Mouse (Mus musculus): ENCODE measurements around the gene Sgsm2. TPM values are rescaled to one million over a fixed set of nuclear protein-coding genes. Genes with fewer than 3 reads are reported as not detected.

The Sgsm2 gene
- polyA plus RNA-seq, 1 experiment, result 0.18 TPM

DNA sequence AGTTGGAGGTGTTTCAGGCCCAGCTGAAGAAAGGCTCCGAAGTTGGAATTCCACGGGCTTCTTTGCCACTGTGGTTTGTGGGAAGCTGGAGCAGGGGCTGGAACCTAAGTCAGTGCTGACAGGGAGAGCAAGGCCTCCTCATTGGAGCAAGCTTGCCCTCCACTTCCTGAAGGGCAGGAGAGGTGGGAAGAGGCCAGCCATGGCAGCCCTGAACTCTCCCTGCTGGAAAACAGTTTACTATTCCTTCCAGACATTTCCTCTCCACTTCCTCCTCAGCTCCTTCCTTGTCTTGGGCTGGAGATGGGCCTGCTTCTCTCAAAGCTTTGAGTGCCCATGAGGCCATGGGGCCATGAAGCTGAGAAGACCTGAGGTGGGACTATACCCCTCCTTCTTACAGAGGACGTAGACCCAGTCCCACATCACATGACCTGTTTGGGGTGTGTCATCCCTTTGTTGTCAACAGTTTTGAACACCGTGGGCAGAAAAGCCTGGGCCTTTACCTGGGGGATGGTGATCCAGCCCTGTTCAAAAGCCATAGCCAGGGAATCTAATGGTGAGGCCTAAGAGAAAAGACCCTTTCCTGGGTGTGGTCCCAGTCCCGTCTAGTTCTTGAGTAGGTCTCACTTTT, 62.1 kb downstream of the Sgsm2 start:
- TF ChIP-seq TAL1 (IDR thresholded peaks at IDR 0.05; ENCODE audit: low read length), result no peak
- no peak for TF ChIP-seq GATA1 (IDR thresholded peaks at IDR 0.05; ENCODE audit: low read length)
- Histone ChIP-seq H3K9me3 (ENCODE audit: control insufficient read depth, low read length) (no peaks in the 10 kb centered on the region), H3K4me1 (ENCODE audit: control insufficient read depth) (peaks cover 92% of the 10 kb centered on the region), H3K36me3 (ENCODE audit: control insufficient read depth) (peaks cover 25% of the 10 kb centered on the region), H3K27me3 (ENCODE audit: control insufficient read depth) (no peaks in the 10 kb centered on the region), H3K4me3 (replicated peaks) (no peak overlapping the region)

DNA sequence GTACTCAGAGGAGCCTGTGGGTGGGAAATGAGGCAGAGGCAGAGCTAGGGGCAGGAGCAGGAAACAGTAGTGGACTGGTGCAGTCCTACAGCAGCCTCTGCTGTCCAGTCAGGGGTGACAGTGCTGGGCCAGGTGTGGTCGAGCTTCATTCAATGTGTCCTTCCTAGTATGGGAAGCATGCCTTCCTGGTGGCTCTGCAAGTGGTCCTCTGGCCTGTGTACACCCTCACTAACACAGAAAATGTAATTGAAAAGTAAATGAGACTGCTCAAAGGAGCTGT, 62.6 kb downstream of the Sgsm2 start:
- TF ChIP-seq GATA1 (IDR thresholded peaks at IDR 0.05; ENCODE audit: low read length), result no peak
- no peak for TF ChIP-seq TAL1 (IDR thresholded peaks at IDR 0.05; ENCODE audit: low read length)
- Histone ChIP-seq H3K4me3 (replicated peaks) (no peak overlapping the region), H3K36me3 (ENCODE audit: control insufficient read depth) (peaks cover 24% of the 10 kb centered on the region), H3K9me3 (ENCODE audit: control insufficient read depth, low read length) (no peaks in the 10 kb centered on the region), H3K4me1 (ENCODE audit: control insufficient read depth) (peaks cover 92% of the 10 kb centered on the region), H3K27me3 (ENCODE audit: control insufficient read depth) (no peaks in the 10 kb centered on the region)

DNA sequence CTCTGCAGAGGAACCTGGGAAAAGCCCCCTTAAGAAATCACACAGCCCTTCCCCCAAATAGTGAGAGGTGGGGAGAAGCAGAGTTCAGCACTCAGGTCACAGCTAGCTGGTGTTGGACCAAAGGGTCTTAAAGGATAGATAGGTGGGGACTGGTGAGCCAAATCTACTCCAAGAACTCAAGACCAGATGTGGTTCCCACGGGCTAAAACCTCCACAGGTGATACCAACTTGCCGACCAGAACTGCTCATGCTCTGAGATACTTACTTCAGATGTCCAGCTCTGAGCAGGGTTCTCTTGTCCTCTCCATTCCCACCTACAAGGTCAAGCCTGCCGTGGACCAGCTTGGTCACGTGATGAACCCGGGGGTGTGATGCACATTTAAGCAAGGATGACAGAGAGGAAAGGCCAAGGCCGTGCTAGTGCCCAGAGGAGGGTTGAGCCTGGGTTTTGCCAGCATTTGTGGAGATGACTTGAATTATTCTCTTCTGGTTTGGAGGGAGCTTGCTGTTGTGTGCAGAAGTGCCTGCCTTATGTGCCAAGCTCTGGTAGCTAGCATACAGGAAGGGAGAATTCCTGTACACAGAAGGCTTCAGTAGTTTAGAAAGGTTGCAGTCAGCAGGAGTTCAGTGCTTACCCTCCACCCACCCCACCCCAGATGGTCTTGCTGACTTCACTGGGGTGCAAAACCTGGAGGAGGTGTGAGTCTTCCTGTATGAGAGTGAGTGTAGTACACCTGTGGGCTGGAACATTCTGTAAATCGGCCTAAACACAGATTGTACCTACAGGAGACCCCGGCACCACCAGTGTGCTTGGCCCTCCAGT, 63.1 kb downstream of the Sgsm2 start:
- Histone ChIP-seq H3K4me3 (replicated peaks) (peak overlapping the region; percentile 81), H3K9me3 (ENCODE audit: control insufficient read depth, low read length) (no peaks in the 10 kb centered on the region), H3K36me3 (ENCODE audit: control insufficient read depth) (peaks cover 24% of the 10 kb centered on the region), H3K4me1 (ENCODE audit: control insufficient read depth) (peaks cover 92% of the 10 kb centered on the region), H3K27me3 (ENCODE audit: control insufficient read depth) (no peaks in the 10 kb centered on the region)
- TF ChIP-seq TAL1 (IDR thresholded peaks at IDR 0.05; ENCODE audit: low read length) (no peak), GATA1 (IDR thresholded peaks at IDR 0.05; ENCODE audit: low read length) (no peak)

DNA sequence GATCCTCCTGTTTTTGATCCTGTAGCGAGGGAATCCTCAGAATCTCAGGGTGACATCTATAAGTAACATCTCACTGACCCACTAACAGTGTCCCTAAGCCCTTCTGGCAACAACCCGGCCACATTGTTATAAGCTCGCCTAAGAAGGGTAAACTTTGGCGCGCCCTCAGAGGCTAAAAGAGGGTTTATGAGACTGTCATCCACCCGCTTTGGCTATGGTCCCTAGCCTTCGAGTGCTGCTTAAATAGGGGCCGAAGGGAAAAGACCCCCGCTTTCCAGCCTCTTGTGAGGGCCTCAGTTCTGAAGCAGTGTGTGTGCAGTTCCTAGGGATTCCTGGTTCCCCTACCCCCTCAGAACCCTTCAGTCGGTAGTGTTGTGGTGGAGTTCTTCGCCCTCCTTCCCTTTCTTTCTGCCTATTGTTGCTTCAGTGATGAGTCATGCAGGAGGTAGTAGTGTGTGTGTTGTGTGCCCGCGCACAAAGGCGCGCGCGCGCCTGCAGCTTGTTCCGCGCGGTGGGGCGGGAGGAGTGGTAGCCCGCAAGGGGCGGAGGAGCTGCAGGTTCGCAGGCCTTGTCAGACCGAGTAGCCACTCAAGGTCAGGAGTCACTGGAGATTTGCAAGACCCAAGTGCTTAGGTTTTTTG, 64.2 kb downstream of the Sgsm2 start:
- Histone ChIP-seq H3K36me3 (ENCODE audit: control insufficient read depth) (peaks cover 24% of the 10 kb centered on the region), H3K27me3 (ENCODE audit: control insufficient read depth) (no peaks in the 10 kb centered on the region), H3K4me1 (ENCODE audit: control insufficient read depth) (peaks cover 94% of the 10 kb centered on the region), H3K4me3 (replicated peaks) (peak overlapping the region; percentile 81), H3K9me3 (ENCODE audit: control insufficient read depth, low read length) (no peaks in the 10 kb centered on the region)
- TF ChIP-seq GATA1 (IDR thresholded peaks at IDR 0.05; ENCODE audit: low read length) (no peak), TAL1 (IDR thresholded peaks at IDR 0.05; ENCODE audit: low read length) (no peak)

DNA sequence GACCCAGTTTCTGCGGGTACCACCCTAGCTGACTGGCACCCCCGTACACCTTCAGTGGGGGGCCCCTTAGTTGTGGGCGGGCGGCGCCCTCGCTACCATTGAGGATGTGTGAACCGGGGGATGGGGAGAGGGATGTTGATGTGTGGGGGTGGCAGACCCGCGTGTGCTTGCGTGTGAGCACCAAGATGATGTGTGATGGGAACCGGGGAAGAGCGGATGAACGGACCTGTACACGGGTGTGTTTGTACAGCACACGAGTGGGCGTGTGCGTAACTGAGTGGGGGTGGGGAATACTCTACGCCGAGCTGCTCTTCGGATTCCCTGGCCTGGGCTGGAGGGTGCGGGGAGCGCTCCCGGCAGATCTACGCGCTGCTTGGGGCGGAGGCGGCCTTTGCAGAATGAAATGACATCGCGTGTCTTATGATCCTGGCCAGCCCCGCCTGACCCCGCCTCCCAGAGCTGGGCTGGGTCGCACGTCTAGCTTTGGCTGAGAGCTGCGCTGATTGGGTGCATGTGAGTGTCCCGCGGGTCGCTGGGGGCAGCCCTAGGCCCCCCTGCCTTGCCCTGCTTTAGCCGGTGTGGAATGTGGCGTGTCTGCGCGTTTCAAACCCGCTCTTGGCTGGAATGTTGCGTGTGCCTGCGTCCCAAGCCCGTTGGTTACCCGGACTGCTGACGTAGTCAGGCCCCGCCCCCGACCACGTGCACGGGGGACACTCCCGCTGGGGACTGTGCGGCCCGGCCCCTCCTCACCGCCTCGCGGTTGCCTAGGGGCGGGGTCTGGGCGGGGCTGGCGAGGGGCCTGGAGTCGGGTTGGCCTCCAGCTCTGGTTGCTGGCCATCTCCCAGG, 65.0 kb downstream of the Sgsm2 start:
- peaks cover 91% of the 10 kb centered on the region for H3K4me1 ChIP-seq (ENCODE audit: control insufficient read depth)
- H3K9me3 ChIP-seq (ENCODE audit: control insufficient read depth, low read length), result no peaks in the 10 kb centered on the region
- peak overlapping the region; percentile 81 for H3K4me3 ChIP-seq (replicated peaks)
- TF ChIP-seq TAL1 (IDR thresholded peaks at IDR 0.05; ENCODE audit: low read length) (no peak), GATA1 (IDR thresholded peaks at IDR 0.05; ENCODE audit: low read length) (no peak)
- peaks cover 20% of the 10 kb centered on the region for H3K36me3 ChIP-seq (ENCODE audit: control insufficient read depth)
- no peaks in the 10 kb centered on the region for H3K27me3 ChIP-seq (ENCODE audit: control insufficient read depth)

DNA sequence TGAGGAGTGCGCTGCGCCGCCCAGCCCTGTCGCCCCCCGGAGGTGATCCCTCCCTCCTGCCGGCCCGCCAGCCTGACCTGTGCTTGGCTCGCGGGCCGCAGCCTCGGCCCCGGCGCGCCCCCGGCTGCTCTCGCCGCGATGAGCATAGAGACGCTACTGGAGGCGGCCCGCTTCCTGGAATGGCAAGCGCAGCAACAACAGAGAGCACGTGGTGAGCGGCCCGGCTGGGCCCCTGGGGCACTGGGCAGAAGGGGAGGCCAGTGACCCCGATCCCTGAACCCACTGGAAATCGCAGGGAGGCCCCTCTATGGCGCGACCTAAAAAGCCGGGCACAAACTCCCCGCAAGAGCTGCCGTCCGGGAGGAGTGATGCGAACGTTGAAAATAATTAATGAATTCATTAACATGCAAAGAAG, 65.7 kb downstream of the Sgsm2 start:
- peaks cover 90% of the 10 kb centered on the region for H3K4me1 ChIP-seq (ENCODE audit: control insufficient read depth)
- peak overlapping the region; percentile 81 for H3K4me3 ChIP-seq (replicated peaks)
- no peaks in the 10 kb centered on the region for H3K27me3 ChIP-seq (ENCODE audit: control insufficient read depth)
- H3K9me3 ChIP-seq (ENCODE audit: control insufficient read depth, low read length), result no peaks in the 10 kb centered on the region
- H3K36me3 ChIP-seq (ENCODE audit: control insufficient read depth), result peaks cover 14% of the 10 kb centered on the region
- TF ChIP-seq TAL1 (IDR thresholded peaks at IDR 0.05; ENCODE audit: low read length) (no peak), GATA1 (IDR thresholded peaks at IDR 0.05; ENCODE audit: low read length) (no peak)

DNA sequence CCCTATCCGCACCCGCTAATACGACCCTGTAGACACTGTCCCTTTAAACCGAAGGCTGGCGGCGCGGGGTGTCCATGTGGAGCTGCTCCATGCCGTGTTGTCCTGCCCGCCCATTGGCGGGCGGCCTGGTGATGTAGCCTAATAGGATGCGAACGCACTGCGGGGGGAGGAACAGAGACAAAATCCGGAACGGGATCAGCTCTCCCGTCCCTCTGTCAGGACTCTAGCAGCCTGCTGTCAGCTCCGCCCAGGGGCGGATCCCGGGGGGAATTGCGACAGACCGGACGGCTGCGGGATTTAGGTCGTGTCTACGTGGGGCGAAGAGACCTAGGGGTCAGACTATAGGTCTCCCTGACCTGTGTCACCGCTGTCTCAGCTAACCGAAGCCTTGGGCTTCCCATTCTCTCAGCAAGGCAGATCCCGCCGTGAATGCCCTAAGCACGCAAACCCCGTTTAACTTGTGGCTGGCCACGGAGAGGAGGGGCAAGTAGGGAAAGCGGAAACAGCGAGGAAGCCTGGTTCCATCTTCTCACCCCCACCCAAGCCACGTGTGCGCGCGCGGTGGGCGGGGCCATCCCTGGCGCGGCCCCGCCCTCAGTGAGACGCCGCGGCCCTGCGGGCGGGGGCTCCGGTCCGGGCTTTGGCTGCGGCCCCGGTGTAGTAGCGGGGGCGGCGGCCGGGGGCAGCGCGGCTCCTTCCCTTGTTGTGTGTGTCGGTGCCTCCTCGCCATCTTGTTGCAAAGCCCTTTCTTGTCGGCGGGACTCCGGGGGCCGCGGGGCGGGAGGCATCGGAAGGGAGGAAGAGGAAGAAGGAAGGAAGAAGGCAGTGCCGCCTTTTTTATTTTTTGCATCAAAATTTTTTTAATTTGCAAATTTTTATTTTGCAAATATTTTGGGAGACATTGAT, 66.4 kb downstream of the Sgsm2 start, which contains the start of gene Mnt:
Gene Mnt (plus strand): TSS at position 665 of the 906 bp plus-strand sequence.
- TF ChIP-seq GATA1 (IDR thresholded peaks at IDR 0.05; ENCODE audit: low read length), result no peak
- TF ChIP-seq TAL1 (IDR thresholded peaks at IDR 0.05; ENCODE audit: low read length), result no peak
- Histone ChIP-seq H3K9me3 (ENCODE audit: control insufficient read depth, low read length) (no peaks in the 10 kb centered on the region), H3K4me1 (ENCODE audit: control insufficient read depth) (peaks cover 87% of the 10 kb centered on the region), H3K36me3 (ENCODE audit: control insufficient read depth) (peaks cover 11% of the 10 kb centered on the region), H3K27me3 (ENCODE audit: control insufficient read depth) (no peaks in the 10 kb centered on the region), H3K4me3 (replicated peaks) (peak within 1 kb of the TSS; percentile 81)

DNA sequence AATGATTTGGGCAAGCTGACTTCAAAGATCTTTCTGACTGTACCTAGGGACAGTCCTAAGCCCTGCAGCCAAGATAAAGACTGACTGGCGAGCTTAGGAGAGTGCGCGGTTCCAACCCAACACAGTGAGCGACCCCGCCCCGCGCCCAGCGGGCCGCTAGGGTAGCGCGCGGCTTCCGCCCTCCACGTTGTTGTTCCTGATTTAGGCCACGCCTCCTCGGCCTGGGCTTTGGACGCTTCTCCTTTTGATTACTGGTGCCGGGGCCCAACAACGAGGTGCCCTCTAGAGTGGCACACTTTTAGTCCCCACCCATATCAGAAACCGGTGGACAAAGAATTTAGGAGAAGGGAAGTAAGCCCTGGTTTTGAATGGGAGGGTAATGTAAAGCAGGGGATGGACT, 67.0 kb downstream of the Sgsm2 start:
- Histone ChIP-seq H3K27me3 (ENCODE audit: control insufficient read depth) (no peaks in the 10 kb centered on the region), H3K36me3 (ENCODE audit: control insufficient read depth) (peaks cover 8% of the 10 kb centered on the region), H3K9me3 (ENCODE audit: control insufficient read depth, low read length) (no peaks in the 10 kb centered on the region), H3K4me1 (ENCODE audit: control insufficient read depth) (peaks cover 82% of the 10 kb centered on the region), H3K4me3 (replicated peaks) (peak overlapping the region; percentile 81)
- TF ChIP-seq TAL1 (IDR thresholded peaks at IDR 0.05; ENCODE audit: low read length) (no peak), GATA1 (IDR thresholded peaks at IDR 0.05; ENCODE audit: low read length) (no peak)

Measured in erythroblast, embryonic 14.5 days (primary cell).